Mouse (Mus musculus): ENCODE data around the gene Msh5. TPM values are rescaled to one million over a fixed set of nuclear protein-coding genes. Genes with fewer than 3 reads are reported as not detected.

The Msh5 gene
- polyA plus RNA-seq, 1 experiment from 2014 or later = 1.8 TPM

- Histone ChIP-seq H3K4me1 (ENCODE audit: insufficient read depth, low read depth, low read length) (peaks cover 3% of the 10 kb centered on the region), H3K27me3 (replicated peaks; ENCODE audit: insufficient read depth, low read length) (no peaks in the 10 kb centered on the region), H3K36me3 (ENCODE audit: insufficient read depth, low read length) (no peaks in the 10 kb centered on the region), H3K4me3 (ENCODE audit: low read depth, low read length) (no peak overlapping the region), H3K4me2 (replicated peaks; ENCODE audit: low read depth, low read length) (peak overlapping the region; percentile 36; the same call in 1 of the 2 replicates), H3K9me3 (ENCODE audit: low read length) (no peaks in the 10 kb centered on the region), H3K27ac (ENCODE audit: low read length) (peak overlapping the region; percentile 71), H3K9ac (replicated peaks; ENCODE audit: low read depth) (no peak overlapping the region)
- peak; percentile 85 for DNase-seq (ENCODE audit: low spot score)
- TF ChIP-seq EP300 (IDR thresholded peaks at IDR 0.05) (no peak), CTCF (IDR thresholded peaks at IDR 0.05) (peak; percentile 99)
- 11% methylated on average over 17 of the region's 17 CpGs for WGBS
- peak; percentile 43 for ATAC-seq
Observed at GRCm38 (mm10) chr17:35021163-35021808, 25.3 kb downstream of the Msh5 start.

- TF ChIP-seq EP300 (IDR thresholded peaks at IDR 0.05) (no peak), CTCF (IDR thresholded peaks at IDR 0.05) (no peak)
- Histone ChIP-seq H3K27me3 (replicated peaks; ENCODE audit: insufficient read depth, low read length) (no peaks in the 10 kb centered on the region), H3K9ac (replicated peaks; ENCODE audit: low read depth) (no peak overlapping the region)
Observed at GRCm38 (mm10) chr17:35020551-35020950, 26.0 kb downstream of the Msh5 start.

GRCm38 (mm10) chr17:35019894-35020293, 26.7 kb downstream of the Msh5 start:
- Histone ChIP-seq H3K27ac (ENCODE audit: low read length) (no peak overlapping the region), H3K27me3 (replicated peaks; ENCODE audit: insufficient read depth, low read length) (no peaks in the 10 kb centered on the region), H3K4me2 (replicated peaks; ENCODE audit: low read depth, low read length) (no peak overlapping the region), H3K9me3 (ENCODE audit: low read length) (no peaks in the 10 kb centered on the region), H3K9ac (replicated peaks; ENCODE audit: low read depth) (no peak overlapping the region), H3K4me1 (ENCODE audit: insufficient read depth, low read depth, low read length) (peaks cover 3% of the 10 kb centered on the region), H3K4me3 (ENCODE audit: low read depth, low read length) (no peak overlapping the region), H3K36me3 (ENCODE audit: insufficient read depth, low read length) (no peaks in the 10 kb centered on the region)
- DNase-seq (ENCODE audit: low spot score) (no peak), ATAC-seq (no peak)
- TF ChIP-seq CTCF (IDR thresholded peaks at IDR 0.05) (no peak), EP300 (IDR thresholded peaks at IDR 0.05) (no peak)
- WGBS = 76% methylated on average over 11 of the region's 11 CpGs

More at GRCm38 (mm10) chr17:35020551-35020950, 26.0 kb downstream of the Msh5 start:
- H3K9me3 ChIP-seq (ENCODE audit: low read length) = no peaks in the 10 kb centered on the region
- H3K4me2 ChIP-seq (replicated peaks; ENCODE audit: low read depth, low read length) = no peak overlapping the region
- no peak for DNase-seq (ENCODE audit: low spot score)
- WGBS = 80% methylated on average over 8 of the region's 8 CpGs
- no peak overlapping the region for H3K27ac ChIP-seq (ENCODE audit: low read length)
- H3K36me3 ChIP-seq (ENCODE audit: insufficient read depth, low read length) = no peaks in the 10 kb centered on the region
- no peak for ATAC-seq
- peaks cover 3% of the 10 kb centered on the region for H3K4me1 ChIP-seq (ENCODE audit: insufficient read depth, low read depth, low read length)
- H3K4me3 ChIP-seq (ENCODE audit: low read depth, low read length) = no peak overlapping the region

GRCm38 (mm10) chr17:35018171-35018570, 28.4 kb downstream of the Msh5 start:
- ATAC-seq = no peak
- WGBS = 64% methylated on average over 3 of the region's 3 CpGs
- H3K9me3 ChIP-seq (ENCODE audit: low read length) = no peaks in the 10 kb centered on the region
- no peak overlapping the region for H3K4me2 ChIP-seq (replicated peaks; ENCODE audit: low read depth, low read length)
- no peaks in the 10 kb centered on the region for H3K27me3 ChIP-seq (replicated peaks; ENCODE audit: insufficient read depth, low read length)
- H3K4me1 ChIP-seq (ENCODE audit: insufficient read depth, low read depth, low read length) = no peaks in the 10 kb centered on the region; the same call in 1 of the 2 replicates
- H3K4me3 ChIP-seq (ENCODE audit: low read depth, low read length) = no peak overlapping the region
- 0 out of 2 replicates have a peak, but pooled peaks cover 9% of the 10 kb centered on the region for H3K36me3 ChIP-seq (ENCODE audit: insufficient read depth, low read length)
- H3K9ac ChIP-seq (replicated peaks; ENCODE audit: low read depth) = no peak overlapping the region
- DNase-seq (ENCODE audit: low spot score) = no peak
- H3K27ac ChIP-seq (ENCODE audit: low read length) = no peak overlapping the region
- TF ChIP-seq EP300 (IDR thresholded peaks at IDR 0.05) (no peak), CTCF (IDR thresholded peaks at IDR 0.05) (no peak)

GRCm38 (mm10) chr17:35017706-35018030, 28.9 kb downstream of the Msh5 start:
- Histone ChIP-seq H3K27ac (ENCODE audit: low read length) (no peak overlapping the region), H3K4me3 (ENCODE audit: low read depth, low read length) (no peak overlapping the region), H3K9ac (replicated peaks; ENCODE audit: low read depth) (no peak overlapping the region), H3K27me3 (replicated peaks; ENCODE audit: insufficient read depth, low read length) (no peaks in the 10 kb centered on the region), H3K4me2 (replicated peaks; ENCODE audit: low read depth, low read length) (no peak overlapping the region), H3K4me1 (ENCODE audit: insufficient read depth, low read depth, low read length) (no peaks in the 10 kb centered on the region; the same call in 1 of the 2 replicates), H3K9me3 (ENCODE audit: low read length) (no peaks in the 10 kb centered on the region), H3K36me3 (ENCODE audit: insufficient read depth, low read length) (0 out of 2 replicates have a peak, but pooled peaks cover 12% of the 10 kb centered on the region)
- WGBS = 66% methylated on average over 14 of the region's 14 CpGs
- no peak for TF ChIP-seq CTCF (IDR thresholded peaks at IDR 0.05)
- no peak for TF ChIP-seq EP300 (IDR thresholded peaks at IDR 0.05)
- no peak for DNase-seq (ENCODE audit: low spot score)
- no peak for ATAC-seq

- ATAC-seq (no peak; the same call in 1 of the 2 replicates), DNase-seq (ENCODE audit: low spot score) (no peak)
- Histone ChIP-seq H3K9ac (replicated peaks; ENCODE audit: low read depth) (no peak overlapping the region), H3K27ac (ENCODE audit: low read length) (no peak overlapping the region), H3K4me2 (replicated peaks; ENCODE audit: low read depth, low read length) (no peak overlapping the region), H3K36me3 (ENCODE audit: insufficient read depth, low read length) (peaks cover 18% of the 10 kb centered on the region; the same call in 1 of the 2 replicates), H3K4me1 (ENCODE audit: insufficient read depth, low read depth, low read length) (no peaks in the 10 kb centered on the region; the same call in 1 of the 2 replicates), H3K9me3 (ENCODE audit: low read length) (no peaks in the 10 kb centered on the region), H3K4me3 (ENCODE audit: low read depth, low read length) (no peak overlapping the region), H3K27me3 (replicated peaks; ENCODE audit: insufficient read depth, low read length) (no peaks in the 10 kb centered on the region)
- WGBS = 75% methylated on average over 10 of the region's 10 CpGs
- no peak for TF ChIP-seq CTCF (IDR thresholded peaks at IDR 0.05)
- TF ChIP-seq EP300 (IDR thresholded peaks at IDR 0.05) = no peak
Observed at GRCm38 (mm10) chr17:35016791-35017705, 29.5 kb downstream of the Msh5 start.

Measured in lung, postnatal 0 days (tissue).